Mouse (Mus musculus) natural killer cell, adult 2 months (primary cell): ENCODE measurements around the gene Gm49403.

ENCODE experiments used
- DNase-seq, 2 experiments: peaks; one replicate each; pipeline ENCODE4 v3.0.0; 2022; ENCODE audit warnings: low spot score in 2 of 2

Gm49403 gene

DNA sequence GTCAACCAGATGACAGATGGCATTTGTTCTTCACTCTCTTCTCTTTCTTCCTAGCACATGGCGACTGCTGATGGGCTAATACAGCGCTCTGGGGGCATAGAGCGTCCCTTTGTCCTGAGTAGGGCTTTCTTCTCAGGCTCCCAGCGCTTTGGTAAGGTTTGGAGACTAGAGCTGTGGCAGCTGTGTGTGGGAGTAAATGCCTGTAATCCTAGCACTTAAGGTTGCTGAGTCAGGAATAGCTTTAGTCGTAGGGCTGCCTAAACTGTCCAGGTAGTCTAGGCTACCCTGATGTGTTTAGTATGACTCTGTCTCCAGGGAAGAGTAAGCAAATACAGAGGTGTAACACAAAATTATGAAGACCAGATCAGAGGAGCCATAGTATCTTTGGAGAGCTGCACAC, 28.1 kb downstream of the Gm49403 start:
- no peak for DNase-seq

DNA sequence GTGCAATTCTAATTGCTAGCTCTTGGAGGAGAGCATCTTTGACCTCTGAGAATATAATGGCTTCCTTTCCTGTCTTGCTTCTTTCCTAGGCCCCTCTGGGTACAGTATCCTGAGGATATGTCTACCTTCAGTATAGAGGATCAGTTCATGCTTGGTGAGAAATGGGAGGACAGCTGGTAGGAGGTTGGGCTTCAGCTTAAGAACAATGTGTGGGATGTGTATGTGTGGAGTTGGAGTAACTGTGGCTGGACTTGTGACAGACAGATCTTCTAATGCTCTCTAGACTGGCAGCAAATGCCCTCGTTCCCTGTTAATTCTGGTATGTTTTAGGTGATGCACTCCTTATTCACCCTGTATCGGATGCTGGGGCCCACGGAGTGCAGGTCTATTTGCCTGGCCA, 30.5 kb downstream of the Gm49403 start:
- DNase-seq: no peak

DNA sequence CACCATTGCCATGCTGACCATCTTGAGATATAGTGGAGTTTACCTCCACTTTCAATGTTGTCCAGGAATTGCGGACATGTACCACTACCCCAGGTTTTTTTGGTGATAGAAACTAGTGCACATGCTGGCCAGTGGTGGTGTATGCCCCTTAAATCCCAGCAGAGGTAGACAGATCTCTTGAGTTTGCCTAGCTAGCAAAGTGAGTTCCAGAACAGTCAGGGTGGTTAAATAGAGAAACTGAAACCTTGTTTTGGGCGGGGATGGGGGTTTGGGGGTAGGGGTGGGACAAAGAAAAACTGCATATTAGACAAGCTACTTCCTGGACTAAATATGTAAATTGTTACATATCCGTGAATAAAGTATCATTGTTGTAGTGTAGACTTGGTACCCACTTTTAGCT, 35.3 kb downstream of the Gm49403 start:
- no peak for DNase-seq

DNA sequence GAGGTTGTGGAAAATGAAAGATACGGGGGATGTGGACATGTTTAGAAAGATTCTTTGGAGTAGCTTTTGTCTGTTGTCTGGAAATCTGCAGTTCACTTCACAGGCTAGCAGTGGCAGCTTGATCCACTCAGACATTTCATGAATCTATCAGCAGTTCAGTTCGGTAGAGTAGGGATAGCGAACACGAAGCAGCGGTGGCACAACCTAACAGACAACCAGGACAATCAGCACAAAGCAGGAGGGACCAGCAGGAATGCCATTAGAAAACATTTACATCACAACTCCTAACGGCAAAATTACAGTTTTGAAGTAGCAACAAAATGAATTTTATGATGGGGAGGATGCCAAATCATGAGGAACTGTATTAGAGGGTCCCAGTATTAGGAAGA, 35.9 kb downstream of the Gm49403 start:
- no peak for DNase-seq

DNA sequence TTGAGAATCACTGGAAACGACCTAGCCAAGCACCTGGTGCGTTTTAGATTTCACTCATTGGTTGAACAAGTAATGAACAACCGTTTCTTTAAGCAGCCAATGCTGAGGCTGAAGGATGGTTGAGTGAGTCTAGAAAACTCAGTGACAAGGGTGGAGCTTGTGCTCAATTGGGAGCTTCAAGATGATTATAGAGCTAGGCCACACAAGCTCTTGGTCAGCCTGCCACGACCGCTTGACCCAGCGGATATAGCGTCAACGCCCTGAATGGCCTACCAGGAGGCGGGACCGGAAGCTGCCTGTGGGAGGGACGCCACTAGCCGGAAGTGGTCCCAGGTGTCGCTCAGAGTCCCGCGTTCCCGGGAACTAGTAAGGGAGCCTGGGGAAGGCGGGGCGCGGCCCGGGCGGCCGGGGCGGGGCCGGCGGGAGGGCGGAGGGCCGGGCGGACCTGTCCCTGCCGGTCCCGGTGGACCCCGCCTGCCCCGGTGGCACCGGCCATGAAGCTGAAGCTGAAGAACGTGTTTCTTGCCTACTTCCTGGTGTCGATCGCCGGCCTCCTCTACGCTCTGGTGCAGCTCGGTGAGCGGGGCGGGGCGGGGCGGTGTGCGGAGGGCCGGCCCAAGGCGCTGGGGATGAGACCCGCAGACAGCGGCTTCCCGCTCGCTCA, 36.5 kb downstream of the Gm49403 start, which contains the start of gene B3gat3:
Gene B3gat3 (plus strand): TSS at position 302 of the 664 bp plus-strand sequence.
- peak; percentile 87 to 93 for DNase-seq

DNA sequence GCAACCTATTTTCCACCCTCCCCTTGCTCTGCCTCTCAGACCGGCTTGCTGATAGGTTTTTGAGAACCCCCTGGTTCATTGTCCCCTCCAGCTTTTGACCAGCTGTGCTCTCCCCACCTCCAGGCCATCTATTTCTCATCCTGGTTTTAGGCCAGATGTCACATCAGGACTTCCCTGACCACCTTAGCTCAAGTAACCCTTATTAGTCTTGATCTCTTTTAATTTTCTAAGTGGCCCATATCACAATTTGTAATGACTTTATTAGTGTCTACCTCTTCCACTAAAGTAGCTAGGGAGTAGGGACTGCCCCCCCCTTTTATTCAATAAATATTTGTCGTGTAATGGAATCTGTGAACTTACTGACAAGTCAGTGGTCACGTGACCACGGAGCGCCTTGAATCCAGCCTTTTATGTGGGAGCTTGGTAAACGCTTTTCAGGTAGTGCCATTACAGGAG, 37.1 kb downstream of the Gm49403 start:
- DNase-seq: no peak

DNA sequence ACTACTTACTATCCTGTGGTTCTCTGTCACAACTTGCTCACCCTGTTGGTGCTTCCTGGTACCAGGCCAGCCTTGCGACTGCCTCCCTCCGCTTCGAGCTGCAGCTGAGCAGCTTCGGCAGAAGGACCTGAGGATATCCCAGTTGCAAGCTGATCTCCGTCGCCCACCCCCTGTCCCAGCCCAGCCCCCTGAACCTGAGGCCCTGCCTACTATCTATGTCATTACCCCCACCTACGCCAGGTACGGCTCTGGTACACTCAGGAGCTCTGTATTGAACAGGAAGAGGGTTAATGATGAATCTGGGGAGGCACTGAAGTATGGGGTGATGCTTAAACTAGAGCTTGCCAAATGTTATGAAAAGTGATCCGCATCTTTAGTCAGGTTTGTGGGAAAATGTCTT, 38.0 kb downstream of the Gm49403 start:
- no peak for DNase-seq

DNA sequence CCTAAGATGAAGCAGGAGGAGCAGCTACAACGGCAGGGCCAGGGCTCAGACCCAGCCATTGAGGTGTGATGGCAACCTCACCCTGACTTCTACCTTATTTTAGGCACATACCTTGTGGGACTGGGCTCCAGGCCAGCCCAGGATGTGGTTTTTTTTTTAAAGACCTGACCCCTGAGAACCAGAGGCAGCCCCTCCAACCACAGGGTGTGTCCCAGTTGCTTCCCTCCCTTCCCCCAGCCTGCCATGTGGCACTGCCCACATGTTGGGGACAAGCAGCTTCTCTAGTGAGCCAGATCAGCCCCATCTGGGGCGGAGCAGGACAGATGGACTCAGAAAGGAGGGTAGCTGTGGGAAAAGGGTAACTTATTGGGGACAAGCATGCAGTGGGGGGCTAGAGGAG, 43.0 kb downstream of the Gm49403 start:
- peak; percentile 53 to 62 for DNase-seq

DNA sequence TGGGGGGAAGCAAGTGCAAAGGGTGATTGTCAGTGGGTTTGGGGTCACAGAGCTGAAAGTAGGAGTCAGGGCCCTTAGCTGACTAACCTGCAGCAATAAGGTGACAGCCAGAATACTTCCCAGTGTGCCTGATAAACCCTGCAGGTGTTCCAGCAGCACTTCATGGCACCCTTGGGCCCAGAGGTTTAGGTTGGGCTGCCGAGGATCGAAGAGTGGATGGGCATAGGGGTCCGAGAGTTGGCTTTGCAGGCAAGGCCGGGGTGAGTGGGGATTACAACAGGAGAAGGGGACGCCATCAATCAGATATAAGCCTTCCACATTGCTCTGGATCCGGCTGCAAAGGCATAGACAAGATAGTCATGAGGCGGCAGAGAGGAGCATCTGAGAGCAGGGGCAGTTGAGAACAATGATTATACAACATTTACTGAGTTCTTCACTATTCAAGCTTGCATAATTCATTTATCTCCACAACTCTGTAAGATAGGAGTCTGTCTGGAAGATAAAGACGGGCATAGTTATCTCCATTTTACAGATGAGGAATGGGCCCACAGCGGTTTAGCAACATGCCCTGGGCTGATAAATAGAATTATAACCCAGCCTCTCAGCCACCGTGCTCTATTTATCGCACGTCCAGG, 44.3 kb downstream of the Gm49403 start:
- no peak for DNase-seq

DNA sequence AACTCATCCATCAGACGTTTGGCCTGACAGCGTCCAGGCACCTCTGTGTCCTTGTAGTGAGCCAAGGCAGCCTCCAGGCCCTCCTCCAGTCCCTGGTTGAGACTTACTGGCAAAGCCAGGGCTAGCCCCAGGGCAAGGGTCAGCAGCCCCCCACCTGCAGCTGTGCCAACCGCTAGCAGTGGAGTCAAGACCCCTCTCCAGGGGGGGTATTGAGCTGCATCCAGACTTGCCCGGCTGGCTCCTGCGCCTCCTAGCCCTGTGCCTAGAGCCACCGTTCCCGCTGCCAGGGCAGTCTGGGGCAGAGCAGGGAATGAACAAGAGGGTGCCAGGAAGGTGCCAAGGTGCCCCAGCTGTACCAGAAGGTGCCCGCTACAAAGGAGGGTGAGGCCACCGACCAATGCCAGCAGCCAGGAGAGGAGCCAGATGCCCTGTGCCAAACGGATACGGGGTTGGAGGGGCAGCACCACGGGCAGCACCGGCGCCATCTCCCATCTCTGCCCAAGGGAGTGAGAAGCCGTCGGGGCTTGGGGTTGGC, 45.0 kb downstream of the Gm49403 start:
- DNase-seq: no peak

DNA sequence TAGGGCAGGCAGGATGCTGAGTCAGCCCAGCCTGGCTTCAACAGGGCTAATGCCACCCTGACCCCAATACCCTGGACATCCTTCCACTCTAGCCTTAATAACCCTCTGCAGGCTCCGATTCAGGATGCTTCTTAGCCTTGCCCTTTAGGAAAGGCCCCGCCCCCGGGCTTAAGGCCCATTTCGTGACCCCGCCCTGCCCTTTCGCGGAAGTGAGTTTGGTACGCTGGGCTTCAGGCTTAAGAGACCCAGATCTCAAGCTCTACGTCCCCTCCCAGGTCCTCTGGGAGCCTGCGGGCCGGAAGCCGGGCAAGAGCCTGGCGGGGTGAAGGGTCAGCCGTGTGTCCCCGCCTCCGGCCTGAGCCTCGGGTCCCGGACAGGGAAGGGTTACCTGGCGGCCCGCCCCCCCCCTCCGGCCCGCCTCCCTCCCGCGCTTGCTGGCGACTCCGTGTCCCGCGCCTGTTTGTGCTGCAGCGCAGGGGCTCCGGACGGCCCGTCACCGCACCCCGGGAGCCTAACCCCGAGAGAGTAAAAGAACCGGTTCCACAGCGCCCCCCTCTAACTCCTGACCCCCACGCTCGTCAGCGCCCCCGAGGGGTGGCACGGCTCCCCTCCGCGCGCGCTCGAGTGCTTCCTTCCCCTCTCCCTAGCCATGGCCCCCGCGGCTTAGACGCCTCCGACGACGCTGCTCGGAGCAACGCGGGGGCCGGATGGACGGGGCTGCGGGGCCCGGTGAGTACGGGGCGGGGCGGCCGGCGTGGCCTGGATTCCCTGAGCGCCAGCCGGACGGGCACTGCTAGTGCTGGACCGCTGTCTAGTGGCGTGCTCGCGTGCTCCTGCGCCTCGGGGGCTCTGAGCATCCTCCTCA, 45.7 kb downstream of the Gm49403 start, which contains the start of the genes Rom1 and Eml3:
Gene Rom1 (minus strand): TSS at position 133 of the 865 bp plus-strand sequence.
Gene Eml3 (plus strand): TSS at position 329 of the 865 bp plus-strand sequence.
- DNase-seq: peak; percentile 77 to 80

DNA sequence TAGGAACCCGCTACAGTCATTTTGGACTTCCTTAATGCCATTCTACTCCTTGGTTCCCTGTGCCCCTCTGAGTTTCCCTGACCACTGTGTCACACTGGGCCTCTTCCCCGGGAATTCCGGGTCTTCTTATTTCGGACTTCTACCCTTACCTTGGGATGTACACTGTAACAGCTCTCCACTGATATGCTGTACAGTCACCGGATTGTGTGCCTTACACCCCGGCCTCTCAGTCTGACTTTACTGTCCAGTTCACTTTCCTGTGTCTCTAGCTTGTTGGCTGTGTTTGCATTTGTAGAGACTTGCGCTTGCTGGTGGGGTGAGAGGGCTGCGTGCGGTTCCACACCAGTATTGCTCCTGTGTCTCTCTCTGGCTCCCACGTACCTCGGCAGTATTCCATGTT, 46.4 kb downstream of the Gm49403 start:
- no peak for DNase-seq

DNA sequence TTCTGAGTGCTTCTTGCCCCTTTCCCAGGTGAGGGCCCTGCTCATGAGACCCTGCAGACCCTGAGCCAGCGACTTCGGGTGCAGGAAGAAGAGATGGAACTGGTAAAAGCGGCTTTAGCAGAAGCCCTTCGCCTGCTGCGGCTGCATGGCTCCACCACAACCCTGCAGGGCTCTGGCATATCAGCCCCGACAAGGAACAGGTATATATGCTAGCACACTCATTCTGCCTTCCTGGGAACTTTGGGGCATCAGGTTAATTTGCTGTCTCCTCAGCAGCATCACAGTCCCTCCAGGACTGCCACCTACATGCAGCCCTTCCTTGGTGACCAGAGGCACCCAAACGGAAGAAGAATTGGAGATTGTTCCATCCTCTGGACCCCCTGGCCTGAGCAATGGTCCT, 47.0 kb downstream of the Gm49403 start:
- no peak for DNase-seq

DNA sequence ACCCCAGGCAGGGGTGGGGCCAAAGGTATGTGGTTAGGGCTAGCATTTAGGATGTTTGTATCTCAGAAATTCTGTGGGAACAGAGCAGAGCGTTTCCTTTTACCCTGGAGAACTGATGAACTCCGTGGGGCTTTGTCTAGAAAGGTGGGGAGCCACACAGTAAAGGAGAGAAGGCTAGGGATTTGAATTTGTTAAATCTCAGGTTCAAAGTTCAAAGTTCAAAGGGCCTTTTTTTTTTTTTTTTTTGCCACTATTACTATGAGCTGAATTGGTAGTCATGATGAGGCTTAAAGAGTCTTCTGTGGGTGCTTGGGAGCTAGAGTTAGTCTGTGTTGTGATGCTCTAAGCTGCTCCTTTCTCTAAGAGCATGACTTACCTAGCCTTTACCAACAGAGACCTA, 53.0 kb downstream of the Gm49403 start:
- no peak for DNase-seq
